Mouse (Mus musculus) liver, adult (tissue): Measurements from ENCODE around the gene Psd4.

Experiments
- GATA4 ChIP-seq: IDR thresholded peaks from 2 replicates; pipeline ENCODE4 v1.6.1; 2014; ENCODE audit warnings: mild to moderate bottlenecking, low read length; ENCODE audit not compliant: insufficient replicate concordance

Psd4 gene

DNA sequence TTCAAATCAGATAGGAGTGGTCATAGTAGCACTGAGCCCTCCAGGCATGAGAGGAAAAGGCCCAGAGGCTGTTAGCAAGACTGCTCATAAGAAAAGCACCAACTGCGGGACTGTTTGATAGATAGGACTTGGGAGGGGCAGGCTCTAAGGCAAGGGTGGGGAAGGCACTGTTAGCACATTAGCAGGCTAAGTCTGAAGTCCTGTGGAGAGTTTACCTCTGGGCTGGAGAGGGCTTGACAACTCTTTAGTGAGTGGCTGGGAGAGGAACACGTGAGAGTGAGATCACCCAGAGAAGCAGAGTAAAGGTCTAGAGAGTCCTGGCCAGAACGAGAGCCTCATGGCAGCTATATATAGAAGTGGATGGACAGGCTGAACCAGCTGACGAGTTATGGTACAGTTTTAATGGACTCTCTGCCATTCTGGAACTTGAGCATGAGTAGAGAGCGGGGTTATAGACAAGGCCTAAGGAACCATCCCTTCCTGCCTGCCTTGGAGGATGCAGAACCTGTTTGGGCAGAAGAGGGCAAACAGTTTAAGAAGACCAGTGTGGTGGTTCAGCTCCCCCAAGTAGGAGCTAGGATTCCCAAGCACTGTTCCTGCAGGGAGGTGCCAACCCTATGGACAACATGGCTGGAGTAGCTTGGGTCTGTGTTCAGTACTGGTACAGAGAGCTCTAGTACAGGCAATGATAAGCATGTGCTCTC, 11.5 kb downstream of the Psd4 start:
- TF ChIP-seq GATA4 = no peak

DNA sequence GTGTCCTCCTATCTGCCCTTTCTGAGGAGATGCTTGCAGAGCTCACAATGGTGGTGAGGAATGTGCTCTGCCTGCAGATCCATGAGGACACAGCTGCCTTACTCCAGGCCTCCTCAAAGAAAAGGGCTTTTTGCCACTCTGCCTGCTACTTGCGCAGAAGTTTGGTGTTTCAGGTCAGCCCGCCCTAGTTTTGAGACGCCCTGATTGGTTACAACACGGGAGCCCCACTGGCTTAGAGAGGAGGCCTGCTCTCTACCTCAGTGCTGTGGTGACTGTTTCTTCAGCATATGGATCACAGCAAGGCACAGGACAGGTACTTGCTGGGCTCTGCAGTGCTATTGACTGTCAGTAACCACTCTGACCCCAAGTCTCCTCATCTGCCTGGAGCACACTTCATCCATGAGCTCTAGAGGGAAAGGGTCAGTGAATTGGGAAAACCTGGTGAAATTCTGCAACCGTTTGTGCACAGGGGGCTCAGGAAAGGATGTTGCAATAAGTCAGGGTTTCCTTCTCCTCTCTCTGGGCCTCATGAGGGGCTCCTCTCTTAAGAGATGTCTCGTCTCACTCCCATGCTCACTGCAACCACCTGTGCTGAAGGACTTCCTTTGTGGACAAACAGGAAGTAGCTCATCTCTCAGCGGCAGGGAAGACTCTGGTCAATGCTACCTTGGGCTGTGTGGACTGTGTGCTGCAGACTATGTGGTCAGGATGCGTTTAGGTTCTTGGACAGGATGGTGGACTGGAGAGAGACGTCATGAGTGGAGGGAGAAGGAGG, 15.3 kb downstream of the Psd4 start:
- TF ChIP-seq GATA4 = no peak

DNA sequence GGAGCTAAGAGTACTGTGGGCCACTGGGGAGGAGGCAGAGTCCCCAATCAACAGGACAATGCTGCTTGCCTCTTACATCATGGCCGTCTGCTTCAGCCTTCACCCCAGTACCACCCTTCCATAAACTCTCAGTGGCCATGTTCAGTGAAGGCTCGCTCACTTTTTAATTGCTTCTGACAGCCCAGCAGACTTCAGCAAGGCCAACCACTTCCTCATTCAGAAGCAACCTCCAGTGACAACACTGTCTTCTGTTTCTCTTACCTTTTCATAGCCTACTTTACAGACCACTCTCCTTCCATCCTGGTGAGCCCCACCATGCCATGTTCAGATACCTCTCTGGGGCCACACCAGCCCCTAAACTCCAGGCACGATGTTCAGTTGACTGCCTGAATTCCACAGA, 16.3 kb downstream of the Psd4 start:
- no peak for TF ChIP-seq GATA4

DNA sequence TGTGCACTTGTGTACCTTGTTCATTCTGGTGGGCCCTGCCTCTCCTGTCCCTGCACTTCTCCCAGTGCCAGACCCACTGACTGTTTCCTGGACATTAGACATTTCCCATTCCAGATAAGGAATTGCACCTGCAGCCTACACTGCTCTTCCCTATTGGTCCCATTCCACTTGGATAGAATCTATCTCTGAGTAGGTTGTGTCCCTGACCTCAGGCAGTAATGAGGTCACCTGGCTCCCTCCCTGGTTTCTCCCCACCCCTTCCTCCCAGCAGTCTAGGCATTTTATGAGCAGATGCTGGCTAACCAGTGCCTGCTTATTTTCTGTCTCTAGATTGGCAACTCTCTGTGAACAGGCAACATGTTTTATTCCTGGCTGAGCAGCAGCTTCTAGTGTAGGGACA, 17.0 kb downstream of the Psd4 start:
- TF ChIP-seq GATA4 = no peak

DNA sequence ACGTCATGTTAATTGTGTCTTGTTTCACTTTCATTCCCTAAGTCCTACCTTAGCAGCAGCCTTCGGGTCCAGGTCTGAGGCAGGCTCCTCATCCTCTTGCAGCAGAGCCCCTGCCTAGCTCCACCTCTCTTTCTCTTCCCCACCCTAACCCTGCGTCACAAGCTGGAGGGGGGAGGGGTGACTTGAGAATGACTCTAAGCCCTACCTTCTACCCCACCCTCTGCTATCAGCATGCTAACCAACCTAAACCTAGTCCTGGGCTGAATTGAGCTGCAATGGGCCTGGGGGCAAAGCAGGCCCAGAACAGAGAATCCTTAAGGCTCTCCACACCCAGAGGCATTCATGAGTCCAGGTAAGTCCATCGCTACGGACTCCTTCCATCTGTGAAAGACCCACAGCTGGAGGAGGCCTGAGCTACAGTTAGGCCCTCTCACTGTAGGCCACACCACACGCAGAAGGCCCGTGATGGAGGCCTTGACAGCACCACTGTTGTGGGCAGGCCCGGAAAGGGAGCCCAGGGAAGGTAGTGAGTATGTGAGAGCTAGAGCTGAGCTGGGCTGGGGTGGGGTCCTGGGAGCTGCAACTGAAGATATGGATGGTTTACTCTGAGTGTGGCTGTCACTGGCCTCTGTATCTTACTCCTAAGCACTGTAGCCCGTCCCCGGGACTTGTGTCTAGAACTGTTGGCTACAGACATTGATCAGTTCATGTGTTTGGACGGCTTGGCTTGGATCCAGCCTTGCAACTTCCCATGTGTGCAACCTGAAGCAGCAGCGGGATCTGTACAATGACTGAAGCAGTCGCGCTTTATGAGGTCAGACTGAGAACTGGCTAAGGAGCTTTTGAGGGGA, 18.0 kb downstream of the Psd4 start:
- TF ChIP-seq GATA4 = no peak

DNA sequence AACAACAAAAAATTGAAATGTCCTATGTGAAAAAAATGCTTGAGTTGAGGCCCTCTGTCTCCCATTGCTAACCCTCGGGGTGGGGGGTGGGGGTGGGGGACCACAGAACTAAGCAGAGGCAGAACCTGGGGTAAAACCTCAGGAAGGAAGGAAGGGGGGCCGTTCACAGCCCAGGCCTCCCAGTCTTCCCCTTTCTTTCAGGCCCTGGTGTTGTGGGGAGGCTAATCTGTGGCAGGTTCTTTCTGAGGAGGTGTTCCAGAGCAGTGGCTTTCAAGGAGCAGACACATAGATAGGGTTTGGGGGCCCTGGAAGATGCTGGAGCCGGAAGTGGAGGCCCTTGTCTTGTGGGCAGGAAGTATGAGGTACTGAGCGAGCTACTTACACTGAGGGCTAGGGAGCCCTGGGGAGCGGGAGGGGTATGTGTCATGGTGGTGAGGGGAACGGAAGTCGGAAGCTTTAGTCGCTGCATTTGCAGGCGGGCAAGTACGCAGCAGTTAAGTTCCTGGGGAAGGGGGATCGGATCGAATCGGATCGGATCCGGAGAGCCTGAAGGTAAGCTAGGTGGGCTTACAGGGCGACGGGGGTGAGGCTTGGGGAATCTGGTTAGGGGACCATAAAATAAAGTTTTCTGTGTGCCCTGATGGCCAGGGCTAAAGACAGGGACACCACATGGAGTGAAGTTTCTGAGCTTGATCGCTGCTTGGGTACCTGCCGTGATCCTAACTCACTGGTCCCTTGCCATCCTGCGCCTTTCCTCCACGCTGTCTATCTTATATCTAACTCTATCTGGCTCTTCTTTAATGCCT, 19.0 kb downstream of the Psd4 start:
- no peak for TF ChIP-seq GATA4

DNA sequence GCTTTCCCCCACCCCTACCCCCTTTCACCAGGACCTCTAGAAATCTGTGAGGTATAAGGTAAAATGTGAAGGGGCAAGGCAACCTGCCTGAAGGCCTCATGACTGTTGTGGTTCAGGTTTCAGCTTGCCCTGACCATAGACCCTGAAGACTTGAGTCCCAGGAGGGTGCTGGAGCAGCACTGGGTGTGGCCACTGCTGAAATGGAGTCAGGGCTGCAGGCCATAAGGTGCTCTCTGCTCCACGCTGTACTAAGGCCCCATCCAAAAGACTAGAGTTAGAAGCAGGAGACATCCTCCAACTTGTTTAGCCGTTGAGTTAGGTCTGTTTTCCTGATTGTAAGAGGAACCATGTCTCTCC, 19.6 kb downstream of the Psd4 start:
- no peak for TF ChIP-seq GATA4

DNA sequence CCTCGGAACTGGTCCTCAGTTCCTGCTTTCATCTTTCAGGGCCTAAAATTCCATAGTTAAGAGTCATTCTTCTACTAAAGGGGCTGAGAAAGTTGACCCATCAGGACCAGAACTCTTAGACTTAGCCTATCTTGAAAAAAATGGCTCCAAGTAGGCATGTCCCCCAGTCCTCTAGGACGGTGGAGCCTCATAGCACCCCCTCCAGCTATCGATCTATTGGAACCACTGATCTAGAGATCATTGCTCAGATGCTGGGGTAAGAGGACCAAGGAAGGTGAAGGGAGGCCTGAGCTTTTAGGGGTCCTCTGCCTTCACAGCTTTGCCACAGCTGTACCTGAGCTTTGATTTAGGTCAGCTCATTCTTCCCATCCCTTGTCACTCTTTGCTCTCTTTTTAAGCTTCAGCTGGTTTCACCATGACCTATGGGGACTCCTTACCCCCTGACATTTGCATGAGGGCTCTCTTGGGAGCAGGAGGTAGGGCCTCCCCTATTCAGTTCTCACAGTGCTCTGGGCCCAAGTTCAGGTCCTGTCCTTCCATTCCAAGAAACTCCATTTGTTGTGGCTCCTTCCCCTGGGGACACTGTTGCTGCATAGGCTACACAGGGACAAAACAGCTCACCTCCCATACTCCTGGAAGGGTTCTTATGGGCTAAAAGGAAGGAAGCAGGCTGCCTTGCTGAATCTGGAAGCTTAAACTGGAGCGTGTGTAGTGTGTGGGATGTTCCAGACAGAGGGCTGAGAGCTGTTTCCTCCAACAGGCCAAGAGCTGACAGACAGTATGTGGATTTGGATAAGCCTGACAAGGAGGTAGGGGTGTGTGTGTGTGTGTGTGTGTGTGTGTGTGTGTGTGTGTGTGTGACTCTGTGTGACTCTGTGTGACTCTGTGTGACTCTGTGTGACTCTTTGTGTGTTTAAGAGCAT, 20.2 kb downstream of the Psd4 start:
- no peak for TF ChIP-seq GATA4

DNA sequence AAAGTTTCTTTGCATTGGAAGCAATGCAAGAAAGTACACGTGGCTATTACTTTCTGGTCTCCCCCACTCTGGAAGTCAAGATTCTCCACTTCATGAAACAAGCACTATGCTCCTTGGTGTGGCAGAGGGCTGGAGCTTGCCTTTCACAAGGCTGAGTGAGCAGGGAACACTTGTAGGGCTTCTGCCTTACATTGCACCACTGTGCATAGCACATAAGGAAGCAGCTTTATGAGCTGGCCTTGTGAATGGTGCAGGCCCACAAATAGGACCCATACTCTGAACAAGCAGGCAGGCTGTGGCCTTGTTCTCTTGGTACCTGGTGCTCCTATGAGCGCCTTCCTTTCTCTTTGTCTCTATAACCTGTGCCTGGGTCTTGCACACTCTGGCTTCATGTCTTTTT, 25.9 kb downstream of the Psd4 start:
- no peak for TF ChIP-seq GATA4

DNA sequence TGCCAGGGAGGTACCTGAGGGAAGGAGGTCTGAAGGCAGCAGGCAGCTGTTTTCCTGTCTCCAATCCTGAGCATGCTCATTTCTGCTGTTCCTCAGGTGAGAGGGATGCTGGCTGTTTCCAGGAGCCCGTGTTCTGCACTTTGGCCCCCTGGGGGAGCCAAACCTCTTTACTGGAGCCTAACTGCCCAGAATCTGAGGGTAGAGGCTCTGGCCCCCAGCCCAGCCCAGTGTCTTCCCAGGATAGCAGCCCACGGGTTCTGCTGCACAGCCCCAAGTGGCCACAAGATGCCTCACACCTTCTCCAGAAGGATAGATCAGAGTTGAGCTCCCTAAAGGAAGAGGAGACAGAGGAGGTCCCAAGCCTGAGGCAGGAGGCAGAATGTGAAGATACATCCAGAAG, 29.7 kb downstream of the Psd4 start:
- TF ChIP-seq GATA4 = no peak

DNA sequence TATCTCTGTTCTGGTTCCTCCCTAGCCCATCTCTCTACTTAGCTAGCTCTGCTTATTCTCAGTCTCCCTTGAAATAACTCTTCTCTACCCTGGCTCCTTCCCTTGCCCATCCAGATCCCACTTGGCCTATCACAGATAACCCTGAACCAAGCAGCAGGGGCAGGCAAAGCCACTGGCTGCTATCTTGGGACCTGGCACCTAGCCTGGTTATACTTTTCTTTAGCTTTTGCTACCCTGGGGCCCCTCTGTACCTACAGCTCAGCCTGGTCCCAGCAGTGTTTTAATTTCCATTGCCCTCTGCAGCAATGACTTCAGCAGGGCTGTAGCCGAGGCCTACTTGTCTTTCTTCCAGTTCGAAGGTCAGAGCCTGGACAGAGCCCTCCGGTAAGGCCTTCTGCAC, 33.3 kb downstream of the Psd4 start:
- no peak for TF ChIP-seq GATA4

DNA sequence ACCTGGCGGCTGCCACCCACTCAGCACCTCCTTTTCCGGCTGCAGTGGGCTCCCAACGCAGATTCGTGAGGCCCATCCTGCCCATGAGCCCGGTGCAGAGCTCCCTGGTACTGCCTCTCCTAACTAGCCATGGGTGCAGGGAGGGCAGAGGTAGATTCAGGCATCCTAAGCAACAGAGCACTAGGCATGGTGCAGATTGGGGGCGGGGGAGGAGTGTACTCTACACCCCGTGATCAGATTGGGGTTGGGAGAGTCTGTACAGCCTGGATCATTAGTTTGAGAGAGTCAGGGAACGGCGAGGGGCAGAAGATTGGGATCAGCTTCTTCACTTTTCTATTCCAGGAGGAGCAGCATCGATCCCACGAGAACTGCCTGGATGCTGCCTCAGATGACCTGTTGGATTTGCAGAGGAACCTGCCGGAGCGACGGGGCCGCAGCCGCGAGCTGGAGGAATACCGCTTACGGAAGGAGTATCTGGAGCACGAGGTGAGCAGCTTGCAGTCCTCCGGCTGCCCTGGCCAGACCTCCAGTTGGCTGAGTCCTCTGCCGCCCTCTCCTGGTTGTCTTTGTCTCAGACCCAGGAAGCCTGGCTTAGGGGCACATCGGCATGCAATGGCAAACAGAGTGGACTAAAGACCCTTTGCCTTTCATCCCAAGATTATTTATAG, 38.1 kb downstream of the Psd4 start:
- TF ChIP-seq GATA4 = no peak

DNA sequence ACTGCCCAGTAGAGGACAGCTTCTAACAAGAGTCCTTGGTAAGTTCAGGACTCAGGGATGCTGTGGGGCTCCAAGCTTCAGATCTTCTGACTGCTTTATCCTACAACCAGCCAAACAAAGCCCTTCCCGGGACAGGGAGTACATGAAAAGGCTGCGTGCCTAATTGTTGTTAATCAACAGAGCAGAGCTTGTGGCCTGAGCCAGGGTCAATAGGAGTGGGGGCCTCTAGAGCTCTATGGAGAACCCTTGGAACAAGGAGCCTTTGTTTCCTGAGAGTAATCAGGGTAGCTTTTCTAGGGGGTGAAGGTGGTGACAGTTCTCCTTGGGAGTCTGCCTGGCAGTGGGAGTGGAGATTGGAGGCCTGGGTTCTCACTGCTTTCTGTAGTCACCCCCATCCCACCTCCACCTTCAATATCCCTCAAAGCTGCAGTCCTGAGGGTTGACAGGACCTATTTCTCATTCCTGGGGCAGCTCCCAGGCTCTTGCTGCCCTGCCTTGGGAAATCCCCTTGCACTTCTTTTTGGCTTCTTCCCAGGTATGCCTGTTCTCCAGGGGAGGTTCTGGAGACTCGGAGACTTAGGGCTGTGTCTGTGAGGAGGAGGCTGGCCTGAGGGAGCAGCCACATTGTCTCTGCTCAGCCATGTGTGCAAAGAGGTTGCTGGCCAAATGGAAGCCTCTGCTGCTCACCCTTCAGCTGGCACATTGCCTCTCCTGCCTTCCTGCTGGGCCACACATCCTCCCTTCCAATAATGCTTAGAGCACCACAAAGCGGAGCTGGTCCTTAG, 40.5 kb downstream of the Psd4 start:
- TF ChIP-seq GATA4 = no peak

DNA sequence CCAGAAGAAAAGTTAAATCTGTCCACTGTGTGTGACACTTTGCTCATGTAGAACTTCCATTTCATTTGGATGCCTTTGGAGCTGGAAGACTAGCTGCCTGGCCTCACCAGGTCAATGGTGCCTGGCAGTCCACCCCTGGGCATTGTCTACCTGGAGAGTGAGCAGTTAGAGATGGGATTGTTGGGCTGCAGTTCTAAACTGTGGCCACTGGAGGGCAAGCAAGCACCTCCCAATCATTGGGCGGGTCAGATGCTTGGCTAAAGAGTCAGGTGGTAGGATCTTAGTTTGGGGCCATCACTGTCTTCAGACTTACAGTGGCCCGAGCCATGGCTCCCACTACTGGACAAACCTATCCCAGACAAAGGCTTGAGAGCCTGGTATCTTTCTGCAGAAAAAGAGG, 41.8 kb downstream of the Psd4 start:
- TF ChIP-seq GATA4 = no peak
